Mouse (Mus musculus): Measurements from ENCODE around the gene Chpt1.

DNA sequence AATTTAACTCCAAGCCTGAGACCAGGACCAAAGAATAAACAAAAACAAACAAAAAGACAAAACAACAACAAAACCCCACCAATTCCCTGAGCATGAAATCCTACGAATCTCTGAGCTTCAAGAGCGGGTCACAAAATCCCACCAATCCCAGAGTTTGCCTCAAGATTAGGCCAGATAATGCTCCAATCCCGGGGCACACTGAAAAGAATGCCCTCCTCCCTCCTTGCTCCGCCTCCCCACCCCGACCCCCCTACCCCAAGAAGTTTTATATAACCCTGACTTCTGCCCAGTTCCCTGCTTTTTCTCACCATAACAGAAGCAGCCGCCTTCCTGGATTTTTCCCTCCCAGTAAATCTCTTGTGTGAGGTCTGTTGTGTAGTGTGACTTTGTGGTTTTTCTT, 46.1 kb downstream of the Chpt1 start:
- TF ChIP-seq POLR2A (IDR thresholded peaks at IDR 0.05; ENCODE audit: insufficient read length, low read depth): no peak
- TF ChIP-seq CEBPB (IDR thresholded peaks at IDR 0.05; ENCODE audit: insufficient read depth, poor library complexity, severe bottlenecking): no peak
- TF ChIP-seq MYOD1 (IDR thresholded peaks at IDR 0.05; ENCODE audit: control insufficient read depth in 1 of 3, insufficient read length in 2 of 3, low read depth in 2 of 3): no peak
- no peak for TF ChIP-seq TCF3 (IDR thresholded peaks at IDR 0.05; ENCODE audit: insufficient read length, low read depth)
- no peak for TF ChIP-seq TCF12 (IDR thresholded peaks at IDR 0.05; ENCODE audit: insufficient read depth, poor library complexity, severe bottlenecking)
- TF ChIP-seq MAX (IDR thresholded peaks at IDR 0.05; ENCODE audit: low read depth): no peak
- no peak for TF ChIP-seq MYOG (IDR thresholded peaks at IDR 0.05; ENCODE audit: control insufficient read depth in 1 of 3, insufficient read depth in 1 of 3, insufficient read length in 2 of 3, low read depth in 2 of 3)
- no peak for TF ChIP-seq USF1 (IDR thresholded peaks at IDR 0.05; ENCODE audit: low read depth)
- TF ChIP-seq E2F4 (IDR thresholded peaks at IDR 0.05; ENCODE audit: insufficient read depth): no peak
- no peak for TF ChIP-seq POLR2AphosphoS2 (IDR thresholded peaks at IDR 0.05; ENCODE audit: insufficient read length, low read depth)
- TF ChIP-seq REST (IDR thresholded peaks at IDR 0.05; ENCODE audit: insufficient read depth, insufficient read length): no peak
- no peak for TF ChIP-seq SRF (IDR thresholded peaks at IDR 0.05; ENCODE audit: control insufficient read depth, insufficient read length, low read depth)

All from myocyte (in vitro differentiated cells).